Mouse (Mus musculus): Measurements from ENCODE around the gene Gucd1. TPM values are rescaled to one million over a fixed set of nuclear protein-coding genes. Genes with fewer than 3 reads are reported as not detected.
A peak's percentile ranks its signal among the peaks of the same experiment; 100 is the strongest.
"Not testable (repeated sequence)": the region's sequence is repeated elsewhere in the genome, so short reads cannot be mapped to it uniquely, and the experiment has no call there.

Gene Gucd1
- total RNA-seq, 2 experiments from 2014 or later = 41.8 to 44.2 TPM

DNA sequence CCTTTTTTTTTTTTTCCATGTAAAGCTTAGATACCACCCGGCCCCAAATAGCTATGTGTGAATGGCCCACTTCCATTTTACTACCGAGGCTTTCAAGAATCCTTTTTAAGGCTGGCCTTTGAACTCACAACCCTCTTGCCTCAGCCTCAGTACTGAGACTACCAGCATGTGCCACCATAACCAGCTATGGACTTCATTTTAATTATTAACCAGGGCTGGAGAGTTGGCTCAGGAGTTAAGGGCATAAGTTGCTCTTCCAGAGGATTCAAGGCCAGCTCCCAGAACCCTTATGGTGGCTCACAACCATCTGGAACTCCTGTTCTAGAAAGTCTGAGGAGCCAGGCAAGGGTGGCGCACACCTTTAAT is 12.7 kb downstream of the Gucd1 start:
- intact Hi-C loops (cut with DNase I) = no loop called here
- no peak for DNase-seq

- peak in 1 of 2 experiments; percentile 46 for DNase-seq
- intact Hi-C loops (cut with DNase I) = no loop called here
Observed at GRCm38 (mm10) chr10:75504234-75505129, 13.3 kb downstream of the Gucd1 start.

DNA sequence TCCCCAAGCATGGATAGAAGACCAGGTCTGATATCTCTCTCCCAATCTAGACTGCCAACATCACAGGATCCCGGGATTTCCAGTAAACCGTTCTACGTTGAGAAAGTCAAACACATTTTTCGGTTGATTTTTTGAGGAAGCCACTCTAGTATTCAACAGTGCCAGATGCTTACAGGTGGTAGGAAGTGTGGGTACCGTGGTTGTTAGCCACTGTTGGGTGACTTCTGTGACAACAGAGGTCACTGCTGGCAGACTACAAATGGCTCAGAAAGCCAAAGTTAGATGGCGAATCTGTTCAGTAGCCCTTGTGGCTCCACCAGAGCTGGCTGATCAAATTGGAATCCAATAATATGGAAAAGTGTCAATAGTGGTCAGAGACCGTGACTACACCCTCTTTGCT is 14.1 kb downstream of the Gucd1 start:
- intact Hi-C loops (cut with DNase I) = no loop called here
- DNase-seq = no peak

- intact Hi-C loops (cut with DNase I) = no loop called here
- no peak for DNase-seq
Observed at GRCm38 (mm10) chr10:75501641-75502040, 16.1 kb downstream of the Gucd1 start.

GRCm38 (mm10) chr10:75500345-75500744 is 17.4 kb downstream of the Gucd1 start:
- DNase-seq = no peak
- intact Hi-C loops (cut with DNase I) = no loop called here

- intact Hi-C loops (cut with DNase I) = no loop called here
- DNase-seq = no peak
Observed at GRCm38 (mm10) chr10:75499791-75500190, 18.0 kb downstream of the Gucd1 start.

DNA sequence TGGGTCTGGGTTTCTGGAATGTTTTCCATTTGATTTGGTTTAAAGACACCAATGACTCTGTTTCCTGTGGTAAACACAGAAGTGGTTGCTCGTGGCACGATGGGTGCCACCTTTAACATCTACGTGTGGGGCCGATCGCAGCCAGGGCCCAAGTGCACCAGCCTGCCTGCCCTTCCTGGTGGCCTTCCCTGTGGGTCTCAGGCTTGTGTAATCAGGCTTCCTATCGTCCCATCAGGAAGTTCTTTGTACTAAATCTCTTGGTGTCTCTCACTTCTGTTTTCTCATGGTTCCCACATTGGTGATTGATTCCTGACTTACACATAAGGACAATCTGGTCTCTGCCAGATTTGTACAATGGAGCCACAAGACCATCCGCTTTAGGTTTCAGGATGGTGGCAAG is 18.6 kb downstream of the Gucd1 start:
- intact Hi-C loops (cut with DNase I); DNase-seq: not testable (repeated sequence)

- intact Hi-C loops (cut with DNase I) = no loop called here
- no peak for DNase-seq
Observed at GRCm38 (mm10) chr10:75495921-75496320, 21.9 kb downstream of the Gucd1 start.

DNA sequence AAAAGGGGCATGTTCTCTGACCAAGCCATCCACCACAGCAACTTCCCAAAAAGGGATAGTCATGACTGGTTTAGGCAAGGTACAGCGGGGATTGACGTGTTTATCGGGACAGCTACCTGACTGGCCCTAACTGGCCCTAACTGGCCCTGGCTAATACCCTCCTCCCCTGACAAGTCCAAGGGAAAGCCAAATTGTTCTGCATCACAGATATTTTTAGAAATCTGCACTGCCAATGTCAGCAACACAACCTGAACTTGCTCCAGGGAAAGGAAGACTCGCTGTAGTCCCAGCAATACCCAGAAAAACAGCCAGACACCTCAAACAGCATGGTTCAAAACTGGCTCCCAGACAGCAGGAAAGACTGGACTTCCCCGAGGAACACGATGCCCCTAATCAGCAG is 22.5 kb downstream of the Gucd1 start:
- no peak for DNase-seq
- intact Hi-C loops (cut with DNase I) = no loop called here

DNA sequence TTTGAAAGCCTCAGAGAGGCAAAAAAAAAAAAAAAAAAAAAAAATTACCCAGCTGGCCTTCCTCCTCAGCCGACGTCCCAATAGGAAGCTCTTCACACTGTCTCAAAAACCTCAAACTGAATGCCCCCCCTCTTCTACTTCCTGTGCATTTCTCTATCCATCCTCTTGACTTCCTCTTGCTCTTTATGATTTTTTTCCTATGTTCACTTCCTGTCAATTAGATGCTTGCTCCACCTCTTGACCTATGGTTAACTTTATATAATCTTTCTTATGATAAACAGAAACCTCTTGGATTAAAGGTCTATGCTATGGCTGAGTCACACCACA is 25.9 kb downstream of the Gucd1 start:
- intact Hi-C loops (cut with DNase I) = no loop called here
- DNase-seq = no peak

GRCm38 (mm10) chr10:75491234-75491935 is 26.4 kb downstream of the Gucd1 start:
- no peak for DNase-seq
- intact Hi-C loops (cut with DNase I) = no loop called here

DNA sequence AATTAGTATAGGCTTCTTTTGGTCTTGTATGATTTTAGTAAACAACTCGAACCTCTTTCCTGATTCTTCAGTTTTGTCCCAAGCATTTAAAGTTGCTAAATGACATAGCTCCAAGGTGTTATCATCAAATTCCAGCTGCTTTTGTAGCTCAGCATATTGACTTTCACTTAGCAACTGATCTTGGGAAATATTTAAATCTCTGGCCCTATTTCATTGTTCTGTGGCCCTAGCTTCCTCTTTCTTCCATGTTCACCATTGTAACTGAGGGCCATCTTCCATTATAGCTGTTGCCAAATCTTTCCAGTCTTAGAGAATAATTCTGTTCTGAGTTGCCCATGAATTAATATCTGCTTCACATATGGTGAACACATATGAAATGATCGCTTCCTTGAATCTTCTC is 27.0 kb downstream of the Gucd1 start:
- DNase-seq = no peak
- intact Hi-C loops (cut with DNase I) = no loop called here

GRCm38 (mm10) chr10:75489522-75489921 is 28.2 kb downstream of the Gucd1 start:
- no peak for DNase-seq
- intact Hi-C loops (cut with DNase I) = loop anchor here (5.0 kb wide), 2 partner anchors 97 to 212 kb away; no protein-coding TSS in a partner anchor

GRCm38 (mm10) chr10:75487131-75487530 is 30.6 kb downstream of the Gucd1 start:
- no peak for DNase-seq
- intact Hi-C loops (cut with DNase I) = loop anchor here (2.0 to 5.0 kb wide), 4 partner anchors 95 to 234 kb away; partner anchors contain the start of gene Adora2a

GRCm38 (mm10) chr10:75486086-75486979 is 31.4 kb downstream of the Gucd1 start:
- DNase-seq = peak; percentile 85 to 88
- intact Hi-C loops (cut with DNase I) = loop anchor here (1.0 to 5.0 kb wide), 6 partner anchors 47 to 304 kb away; partner anchors contain the start of gene Adora2a

DNA sequence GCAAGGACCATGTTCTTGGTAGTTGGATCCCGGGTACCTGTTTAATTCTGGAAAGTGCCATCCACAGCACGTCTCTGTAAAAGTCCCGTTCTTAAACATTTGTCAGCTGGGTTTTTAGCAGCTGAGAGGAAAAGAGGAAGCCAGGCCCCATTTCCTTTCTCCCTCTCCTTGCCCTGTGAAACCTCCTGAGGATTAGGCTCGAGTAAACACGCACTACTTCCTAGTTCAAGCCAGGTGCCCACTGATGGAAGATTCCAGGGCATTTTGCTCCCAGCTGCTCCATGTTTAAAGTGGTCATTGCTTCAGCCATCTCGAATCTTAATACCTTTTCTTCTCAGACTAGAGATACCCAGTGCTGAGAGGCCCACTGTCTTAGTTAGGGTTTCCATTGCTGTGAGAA is 33.0 kb downstream of the Gucd1 start:
- intact Hi-C loops (cut with DNase I) = loop anchor here (5.0 kb wide), 2 partner anchors 92 to 207 kb away; no protein-coding TSS in a partner anchor
- DNase-seq = no peak

DNA sequence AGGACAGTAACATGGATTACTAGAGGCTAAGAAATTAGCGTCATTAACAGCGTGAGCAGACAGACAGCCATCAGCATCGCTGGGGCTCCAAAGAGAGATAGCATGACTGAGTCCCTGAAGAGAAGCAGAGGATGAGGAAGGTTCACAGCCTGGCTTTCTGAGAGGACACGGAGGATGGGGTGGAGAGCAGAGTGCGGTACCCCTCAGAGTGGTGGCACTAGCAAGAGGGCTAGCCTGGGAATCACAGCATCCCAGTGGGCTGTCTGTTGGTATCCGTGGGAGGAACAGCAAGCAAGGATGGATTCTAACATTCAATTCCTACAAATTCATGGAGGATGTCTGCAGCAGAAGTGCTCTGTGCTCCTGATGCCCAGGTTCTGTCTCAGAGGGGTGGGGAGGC is 33.7 kb downstream of the Gucd1 start:
- no peak for DNase-seq
- intact Hi-C loops (cut with DNase I) = no loop called here

DNA sequence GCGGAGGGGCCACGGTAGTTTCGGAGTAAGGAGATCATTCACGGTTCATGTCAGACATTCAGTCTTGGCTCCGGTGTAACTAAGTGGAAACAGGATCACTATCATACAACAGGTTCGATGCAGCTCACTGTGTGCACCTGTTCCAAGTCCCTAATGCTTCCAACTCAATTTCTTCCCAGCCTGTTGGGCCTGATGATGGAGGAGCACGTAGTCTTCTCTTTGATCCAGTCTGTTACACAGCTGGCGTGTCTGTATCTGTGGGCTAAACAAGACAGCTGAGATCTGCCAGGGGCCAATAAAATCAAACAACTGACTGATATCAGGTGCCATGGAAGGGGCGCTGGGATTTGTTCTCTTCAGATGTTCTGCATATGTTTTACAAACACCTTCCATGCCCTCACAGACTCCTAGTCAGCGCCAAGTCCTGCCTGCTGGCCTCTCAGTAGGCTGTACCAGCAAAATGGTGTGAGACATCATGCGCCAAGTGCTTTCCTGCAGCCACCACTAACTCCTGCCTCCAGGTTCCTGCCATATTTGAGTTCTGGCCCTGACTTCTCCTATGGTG is 34.8 kb downstream of the Gucd1 start:
- no peak for DNase-seq
- intact Hi-C loops (cut with DNase I) = no loop called here

DNA sequence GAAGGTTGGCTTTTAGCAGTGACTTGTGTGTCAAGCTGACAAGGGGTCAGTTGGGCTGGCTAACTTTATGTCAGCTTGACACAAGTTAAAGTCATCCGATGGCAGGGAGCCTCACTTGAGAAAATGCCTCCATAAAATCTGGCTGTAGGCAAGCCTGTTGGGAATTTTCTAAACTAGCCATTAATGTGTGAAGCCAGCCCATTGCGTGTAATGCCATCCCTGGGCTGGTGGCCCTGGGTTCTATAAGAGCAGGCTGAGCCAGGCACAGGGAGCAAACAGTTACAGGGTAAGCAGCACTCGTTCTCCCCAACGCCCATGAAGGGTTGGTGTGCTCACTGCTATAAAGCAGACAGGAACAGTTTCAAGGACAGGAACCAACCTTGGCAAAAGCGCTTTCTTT is 35.5 kb downstream of the Gucd1 start:
- intact Hi-C loops (cut with DNase I) = no loop called here
- no peak for DNase-seq

GRCm38 (mm10) chr10:75481703-75482102 is 36.1 kb downstream of the Gucd1 start:
- intact Hi-C loops (cut with DNase I) = no loop called here
- DNase-seq = no peak

Measured in heart, postnatal 36 days (tissue).